Mouse (Mus musculus) small intestine, adult 2 months (tissue): ENCODE results near the gene Ubn2. TPM values are rescaled to one million over a fixed set of nuclear protein-coding genes. Genes with fewer than 3 reads are reported as not detected.
"Not testable (repeated sequence)": the region's sequence is repeated elsewhere in the genome, so short reads cannot be mapped to it uniquely, and the experiment has no call there.

Experiments used
- H3K27ac ChIP-seq: fragments of 200-500 bp; 2 replicates; pipeline ENCODE4 v1.5.1; 2012; ENCODE audit warnings: low read depth, low read length, control low read depth, inconsistent platforms; ENCODE audit not compliant: insufficient read depth
- H3K27me3 ChIP-seq: fragments of 200-500 bp; 2 replicates; pipeline ENCODE4 v1.6.1; 2012; ENCODE audit warnings: mild to moderate bottlenecking, moderate library complexity, low read length, inconsistent platforms; ENCODE audit not compliant: control insufficient read depth, insufficient read depth
- H3K36me3 ChIP-seq: fragments of 200-500 bp; 2 replicates; pipeline ENCODE4 v1.6.1; 2012; ENCODE audit warnings: mild to moderate bottlenecking, low read length, control low read depth, inconsistent platforms; ENCODE audit not compliant: control insufficient read depth, insufficient read depth
- H3K4me1 ChIP-seq: fragments of 200-500 bp; 2 replicates; pipeline ENCODE4 v1.6.1; 2012; ENCODE audit warnings: low read length, inconsistent platforms, mixed read lengths; ENCODE audit not compliant: control insufficient read depth, insufficient read depth, insufficient read length
- H3K4me3 ChIP-seq: fragments of 200-500 bp; 2 replicates; pipeline ENCODE4 v1.5.1; 2012; ENCODE audit warnings: low read depth, mild to moderate bottlenecking, control low read depth, inconsistent platforms, low read length, moderate library complexity
- CTCF ChIP-seq: fragments of 200-500 bp; IDR thresholded peaks from 2 replicates; pipeline ENCODE4 v1.5.1; 2012; ENCODE audit warnings: low read depth, mild to moderate bottlenecking, control low read depth, inconsistent platforms, low read length, moderate library complexity, mixed read lengths; ENCODE audit not compliant: insufficient replicate concordance, insufficient read length; ENCODE audit errors: extremely low read depth
- POLR2A ChIP-seq: fragments of 200-500 bp; IDR thresholded peaks from 2 replicates; pipeline ENCODE4 v1.6.1; 2012; ENCODE audit warnings: low read depth, mild to moderate bottlenecking, control low read depth, inconsistent platforms, low read length, moderate library complexity
- WGBS: fragments of 180-500 bp; shearing (Covaris S2); methylation state at CpG from one replicate; pipeline ENCODE4 v1.1.7; 2018; 5-methylcytosine and 5-hydroxymethylcytosine counted together
- polyA plus RNA-seq: library from polyadenylated mRNA; depleted of rRNA; stranded (reverse); fragments of >200 nt; gene quantifications from 2 replicates; pipeline ENCODE4 v1.2.3, GENCODE M21; 2012; rRNA removed

Ubn2 gene
- polyA plus RNA-seq = 1.8 and 5.1 TPM in 2 replicates

DNA sequence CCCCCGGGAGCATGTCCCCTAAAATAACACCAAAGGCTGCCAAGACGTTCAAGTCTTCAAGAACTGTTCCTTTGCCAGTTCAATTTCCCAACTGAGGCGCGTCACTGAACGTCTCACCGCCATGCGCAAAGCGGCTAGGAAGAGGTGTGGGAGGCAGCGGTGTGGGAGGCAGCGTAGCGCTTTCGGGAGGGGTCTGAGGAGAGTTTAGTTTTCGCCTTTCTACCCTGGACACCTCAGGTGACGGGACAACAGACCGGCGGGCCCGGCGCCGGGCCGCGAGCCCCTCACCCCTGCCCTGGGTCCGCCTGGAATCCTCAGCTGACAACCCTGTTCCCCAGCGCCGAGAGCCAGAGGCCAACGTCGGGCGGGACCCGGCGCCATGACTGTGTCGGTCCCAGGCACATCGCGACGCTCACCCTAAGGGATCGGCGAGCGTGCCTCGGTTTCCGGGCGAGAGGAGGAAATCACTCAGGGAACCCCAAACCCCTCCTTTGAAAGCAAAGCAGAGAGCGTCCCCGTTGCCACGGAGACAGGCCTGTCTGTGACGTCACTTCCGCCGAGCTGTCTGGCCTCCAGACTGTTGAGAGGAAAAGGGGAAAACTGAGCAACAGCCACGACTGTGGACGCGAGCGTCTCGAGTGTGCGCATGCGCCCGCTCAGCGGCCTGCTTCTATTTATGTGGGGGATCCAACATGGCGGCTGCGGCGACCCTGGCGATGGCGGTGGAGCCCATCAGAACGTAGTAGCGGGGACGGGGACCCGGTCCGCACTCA is at the start of gene Ubn2:
Gene Ubn2 (plus strand): TSS at position 690 of the 773 bp plus-strand sequence.
- peak within 1 kb of the TSS; percentile 83 for H3K27ac ChIP-seq
- H3K36me3 ChIP-seq = no peaks in the 10 kb centered on the region
- no peaks in the 10 kb centered on the region for H3K4me1 ChIP-seq
- no peaks in the 10 kb centered on the region for H3K27me3 ChIP-seq
- TF ChIP-seq POLR2A = peak; percentile 73
- TF ChIP-seq CTCF = no peak
- WGBS = under 1% methylated on average over 64 of the region's 64 CpGs
- peak within 1 kb of the TSS; percentile 81 for H3K4me3 ChIP-seq

GRCm38 (mm10) chr6:38389671-38390070 is 44.1 kb upstream of the Ubn2 start:
- TF ChIP-seq CTCF (no peak), POLR2A (no peak)
- H3K4me1 ChIP-seq = no peaks in the 10 kb centered on the region

GRCm38 (mm10) chr6:38432457-38432856 is 1.3 kb upstream of the Ubn2 start:
- WGBS = 77% methylated on average over 5 of the region's 5 CpGs

More at GRCm38 (mm10) chr6:38389671-38390070, 44.1 kb upstream of the Ubn2 start:
- no peaks in the 10 kb centered on the region for H3K36me3 ChIP-seq
- no peak overlapping the region for H3K4me3 ChIP-seq
- H3K27ac ChIP-seq = no peak overlapping the region
- WGBS = 78% methylated on average over 3 of the region's 3 CpGs
- H3K27me3 ChIP-seq = no peaks in the 10 kb centered on the region

GRCm38 (mm10) chr6:38434055-38435023 is 589 bp downstream of the Ubn2 start:
- H3K27ac ChIP-seq = peak overlapping the region; percentile 83
- no peaks in the 10 kb centered on the region for H3K36me3 ChIP-seq
- H3K4me3 ChIP-seq = peak overlapping the region; percentile 81
- no peak for TF ChIP-seq CTCF
- TF ChIP-seq POLR2A = peak; percentile 43; the same call in 1 of the 2 replicates
- H3K4me1 ChIP-seq = no peaks in the 10 kb centered on the region
- H3K27me3 ChIP-seq = no peaks in the 10 kb centered on the region
- 3% methylated on average over 117 of the region's 118 CpGs for WGBS

More at GRCm38 (mm10) chr6:38432457-38432856, 1.3 kb upstream of the Ubn2 start:
- not testable (repeated sequence) for H3K27ac ChIP-seq, H3K4me1 ChIP-seq, H3K27me3 ChIP-seq, H3K36me3 ChIP-seq, H3K4me3 ChIP-seq

DNA sequence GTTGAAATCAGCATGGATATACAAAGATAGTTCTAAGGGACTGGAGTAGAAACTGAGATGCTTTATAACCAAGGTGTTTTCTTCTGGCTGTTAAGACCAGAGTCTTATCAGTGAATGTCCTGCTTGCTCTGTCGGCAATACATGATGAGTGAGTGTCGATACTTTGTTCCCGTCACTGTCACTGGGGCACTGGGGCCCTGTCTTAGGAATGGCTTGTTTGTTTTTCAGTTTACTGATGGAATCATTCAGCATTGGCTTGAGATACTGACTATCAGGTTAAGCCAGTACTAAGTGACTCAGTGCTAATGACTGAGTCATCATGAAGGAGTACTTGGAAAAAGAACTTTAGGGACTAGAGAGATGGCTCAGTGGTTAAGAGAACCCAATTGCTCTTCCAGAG is 10.1 kb downstream of the Ubn2 start:
- no peak overlapping the region for H3K4me3 ChIP-seq
- H3K4me1 ChIP-seq = no peaks in the 10 kb centered on the region
- H3K27ac ChIP-seq = no peak overlapping the region
- peaks cover 20% of the 10 kb centered on the region for H3K36me3 ChIP-seq
- WGBS = 65% methylated on average over 3 of the region's 3 CpGs
- no peaks in the 10 kb centered on the region for H3K27me3 ChIP-seq
- TF ChIP-seq CTCF (no peak), POLR2A (no peak)

- TF ChIP-seq CTCF (no peak), POLR2A (no peak)
- Histone ChIP-seq H3K27me3 (no peaks in the 10 kb centered on the region), H3K4me3 (no peak overlapping the region), H3K27ac (no peak overlapping the region), H3K36me3 (peaks cover 21% of the 10 kb centered on the region; the same call in 1 of the 2 replicates), H3K4me1 (no peaks in the 10 kb centered on the region)
- WGBS = 74% methylated on average over 2 of the region's 2 CpGs
These were observed 14.5 kb downstream of the Ubn2 start for GRCm38 (mm10) chr6:38448295-38448694.

- TF ChIP-seq POLR2A = no peak
- TF ChIP-seq CTCF = no peak
- Histone ChIP-seq H3K27me3 (no peaks in the 10 kb centered on the region), H3K36me3 (peaks cover 24% of the 10 kb centered on the region; the same call in 1 of the 2 replicates), H3K27ac (no peak overlapping the region), H3K4me1 (no peaks in the 10 kb centered on the region), H3K4me3 (no peak overlapping the region)
- 92% methylated on average over 4 of the region's 4 CpGs for WGBS
These were observed 19.3 kb downstream of the Ubn2 start for GRCm38 (mm10) chr6:38453049-38453448.

GRCm38 (mm10) chr6:38456425-38456824 is 22.7 kb downstream of the Ubn2 start:
- peaks cover 20% of the 10 kb centered on the region for H3K36me3 ChIP-seq
- H3K4me1 ChIP-seq, H3K27me3 ChIP-seq, H3K4me3 ChIP-seq, H3K27ac ChIP-seq: not testable (repeated sequence)
